Mouse (Mus musculus): Measurements from ENCODE around the gene Phactr4. TPM values are rescaled to one million over a fixed set of nuclear protein-coding genes. Genes with fewer than 3 reads are reported as not detected.

Phactr4 gene
- polyA plus RNA-seq, 1 experiment = 11.3 TPM

DNA sequence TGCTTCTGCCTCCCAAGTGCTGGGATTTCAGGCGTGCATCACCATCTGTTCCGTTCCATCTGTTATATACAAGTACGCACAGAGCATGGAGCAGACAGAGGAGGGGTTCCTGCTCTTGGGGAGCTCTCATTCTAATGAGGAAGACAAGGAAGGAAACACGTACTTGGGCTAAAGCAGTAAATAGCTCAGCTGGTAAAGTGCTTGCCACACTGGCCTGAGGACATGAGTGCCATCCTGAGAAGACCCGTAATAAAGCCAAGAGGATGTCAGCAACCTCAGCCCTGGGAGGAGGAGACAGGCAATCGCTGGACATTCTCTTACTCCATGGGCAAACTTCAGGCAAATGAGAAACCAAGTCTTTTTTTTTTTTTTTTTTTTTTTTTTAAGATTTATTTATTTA, 116.3 kb downstream of the Phactr4 start:
- TF ChIP-seq POLR2A (IDR thresholded peaks at IDR 0.05; ENCODE audit: control insufficient read depth, extremely low read depth, insufficient read depth, low read length, poor library complexity) = no peak
- DNase-seq = no peak
- no peak overlapping the region for H3K4me3 ChIP-seq (ENCODE audit: control insufficient read depth, insufficient read depth, low read length)
- H3K27me3 ChIP-seq (ENCODE audit: control insufficient read depth, insufficient read depth, low read length) = no peaks in the 10 kb centered on the region
- peaks cover 25% of the 10 kb centered on the region for H3K4me1 ChIP-seq (replicated peaks; ENCODE audit: control insufficient read depth, insufficient read depth, low read length)
- no peak overlapping the region for H3K27ac ChIP-seq (ENCODE audit: control insufficient read depth, insufficient read depth, low read length)
- peaks cover 14% of the 10 kb centered on the region for H3K36me3 ChIP-seq (ENCODE audit: control insufficient read depth, insufficient read depth, low read length)
- WGBS = 40% methylated on average over 6 of the region's 6 CpGs

Other genes starting within 250 kb of the Phactr4 start
- gene Ythdf2, start 210.2 kb downstream of the Phactr4 start, polyA plus RNA-seq (2012; rRNA removed) = 36.0 and 36.3 TPM in 2 replicates
- gene Gmeb1, start 160.9 kb downstream of the Phactr4 start, polyA plus RNA-seq (2012; rRNA removed) = 47.5 and 49.6 TPM in 2 replicates
- gene Taf12, start 148.1 kb downstream of the Phactr4 start, polyA plus RNA-seq (2012; rRNA removed) = 13.7 and 17.2 TPM in 2 replicates
- gene Rab42, start 119.1 kb downstream of the Phactr4 start, polyA plus RNA-seq (2012; rRNA removed) = 6.2 and 6.8 TPM in 2 replicates
- gene Trnau1ap, start 93.0 kb downstream of the Phactr4 start, polyA plus RNA-seq (2012; rRNA removed) = 18.9 and 23.1 TPM in 2 replicates
- gene Rcc1, start 68.9 kb downstream of the Phactr4 start, polyA plus RNA-seq (2012; rRNA removed) = 31.9 and 40.8 TPM in 2 replicates
- gene Med18, start 41.4 kb upstream of the Phactr4 start, polyA plus RNA-seq (2012; rRNA removed) = 6.7 and 10.4 TPM in 2 replicates
- 12.8 and 13.2 TPM in 2 replicates for gene Sesn2, start 88.0 kb upstream of the Phactr4 start, polyA plus RNA-seq (2012; rRNA removed)
- 102 and 109 TPM in 2 replicates for gene Atpif1, start 111.2 kb upstream of the Phactr4 start, polyA plus RNA-seq (2012; rRNA removed)
- 45.6 and 46.4 TPM in 2 replicates for gene Dnajc8, start 113.1 kb upstream of the Phactr4 start, polyA plus RNA-seq (2012; rRNA removed)
- 7.1 and 8.5 TPM in 2 replicates for gene Ptafr, start 141.6 kb upstream of the Phactr4 start, polyA plus RNA-seq (2012; rRNA removed)
- 58.6 and 63.6 TPM in 2 replicates for gene Eya3, start 216.5 kb upstream of the Phactr4 start, polyA plus RNA-seq (2012; rRNA removed)

Measured in thymus, adult 2 months (tissue).